Mouse (Mus musculus): ENCODE measurements around the gene 1700001O22Rik. TPM values are rescaled to one million over a fixed set of nuclear protein-coding genes. Genes with fewer than 3 reads are reported as not detected.

1700001O22Rik gene
- polyA plus RNA-seq, 1 experiment from 2014 or later, result 1.6 TPM

DNA sequence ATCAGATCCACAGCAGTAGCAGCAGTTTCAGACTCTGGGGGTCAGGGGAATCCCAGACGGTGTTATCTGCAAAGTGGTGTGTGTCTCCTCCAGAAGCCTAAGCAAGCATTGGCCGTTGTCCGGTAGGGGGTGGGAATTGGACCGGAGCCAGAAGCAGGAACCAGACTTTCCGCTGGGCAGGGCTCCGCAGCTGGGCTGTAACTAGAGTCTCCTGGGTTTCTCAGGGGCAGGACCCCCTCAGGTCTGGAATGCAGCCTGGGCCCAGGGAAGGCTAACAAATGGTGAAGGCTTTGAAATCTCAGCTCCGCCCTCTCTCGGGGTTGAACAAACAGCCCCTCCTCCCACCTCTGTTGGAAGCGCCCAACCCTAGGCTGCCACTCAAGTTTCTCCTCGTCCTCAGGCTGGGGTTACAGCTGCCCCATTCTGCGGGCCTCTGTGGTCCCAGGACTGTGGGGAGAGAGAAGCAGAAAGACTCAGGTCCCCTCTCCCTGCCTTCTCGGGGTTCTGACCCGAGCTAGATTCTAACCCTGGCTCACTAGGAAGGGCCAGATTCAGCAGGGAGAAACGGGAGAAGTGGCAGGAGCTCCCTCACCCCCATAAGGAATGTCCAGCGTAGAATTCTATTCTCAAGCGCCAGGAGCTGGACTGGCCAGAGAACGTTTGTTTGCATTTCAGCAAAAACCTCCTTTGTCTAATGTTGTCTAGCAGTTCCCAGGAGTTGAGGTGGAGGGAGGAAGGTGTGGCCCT is 44.9 kb downstream of the 1700001O22Rik start:
- 4% methylated on average over 17 of the region's 17 CpGs for WGBS (ENCODE audit: insufficient replicate concordance)
- Histone ChIP-seq H3K4me1 (ENCODE audit: control insufficient read depth, insufficient read depth, low read length) (peaks cover 37% of the 10 kb centered on the region), H3K9ac (ENCODE audit: low read depth, low read length) (peak overlapping the region; percentile 66), H3K4me3 (ENCODE audit: low read depth, low read length) (no peak overlapping the region), H3K27me3 (ENCODE audit: control insufficient read depth, insufficient read depth, low read length) (no peaks in the 10 kb centered on the region), H3K4me2 (peak overlapping the region; percentile 46), H3K27ac (ENCODE audit: low read depth, low read length) (peak overlapping the region; percentile 95), H3K36me3 (ENCODE audit: control insufficient read depth, insufficient read depth, low read length) (no peaks in the 10 kb centered on the region), H3K9me3 (replicated peaks; ENCODE audit: control insufficient read depth, low read length) (no peaks in the 10 kb centered on the region; the same call in none of the 2 replicates)
- peak; percentile 89 for ATAC-seq (replicated peaks; ENCODE audit: insufficient number of reproducible peaks, low FRiP score, low TSS enrichment)

DNA sequence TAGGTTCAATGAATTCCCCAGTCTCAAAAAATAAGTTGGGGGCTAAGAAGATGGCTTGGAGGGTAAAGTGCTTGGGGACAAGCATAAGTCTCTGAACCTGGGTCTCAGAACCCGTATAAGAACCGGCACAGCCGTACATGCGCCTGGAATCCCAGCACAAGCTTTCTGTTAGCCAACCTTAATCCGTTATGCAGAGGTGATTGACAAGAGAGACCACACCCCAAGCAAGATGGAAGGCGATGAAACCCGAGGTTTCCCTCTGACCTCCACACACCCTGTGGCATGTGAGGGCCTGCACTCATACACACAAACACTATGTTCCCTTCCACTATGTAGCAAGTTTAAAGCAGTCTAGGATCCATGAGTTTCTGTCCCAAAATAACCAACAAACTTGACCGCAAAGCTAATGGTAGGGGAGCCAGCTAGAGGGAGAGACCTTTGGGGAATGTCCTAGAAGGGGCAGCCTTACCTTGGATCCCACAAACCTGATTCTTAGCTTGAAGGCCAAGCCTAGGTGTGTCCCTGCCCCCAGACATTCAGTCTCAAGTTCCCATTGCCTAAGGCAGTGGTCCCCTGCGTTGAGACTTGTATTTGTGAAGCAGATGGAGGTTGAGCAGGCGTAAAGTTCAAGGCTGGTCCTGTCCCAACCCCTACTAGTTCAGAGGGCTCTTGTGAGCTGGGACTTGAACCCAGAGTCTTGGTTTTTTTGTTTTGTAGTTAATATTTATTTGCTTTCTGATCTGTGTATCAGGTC is 46.3 kb downstream of the 1700001O22Rik start:
- Histone ChIP-seq H3K4me3 (ENCODE audit: low read depth, low read length) (no peak overlapping the region), H3K27me3 (ENCODE audit: control insufficient read depth, insufficient read depth, low read length) (no peaks in the 10 kb centered on the region), H3K4me1 (ENCODE audit: control insufficient read depth, insufficient read depth, low read length) (peaks cover 43% of the 10 kb centered on the region), H3K9ac (ENCODE audit: low read depth, low read length) (no peak overlapping the region), H3K36me3 (ENCODE audit: control insufficient read depth, insufficient read depth, low read length) (no peaks in the 10 kb centered on the region), H3K27ac (ENCODE audit: low read depth, low read length) (peak overlapping the region; percentile 95), H3K9me3 (replicated peaks; ENCODE audit: control insufficient read depth, low read length) (no peaks in the 10 kb centered on the region; the same call in 1 of the 2 replicates), H3K4me2 (no peak overlapping the region)
- ATAC-seq (replicated peaks; ENCODE audit: insufficient number of reproducible peaks, low FRiP score, low TSS enrichment), result no peak
- WGBS (ENCODE audit: insufficient replicate concordance), result 82% methylated on average over 10 of the region's 10 CpGs

DNA sequence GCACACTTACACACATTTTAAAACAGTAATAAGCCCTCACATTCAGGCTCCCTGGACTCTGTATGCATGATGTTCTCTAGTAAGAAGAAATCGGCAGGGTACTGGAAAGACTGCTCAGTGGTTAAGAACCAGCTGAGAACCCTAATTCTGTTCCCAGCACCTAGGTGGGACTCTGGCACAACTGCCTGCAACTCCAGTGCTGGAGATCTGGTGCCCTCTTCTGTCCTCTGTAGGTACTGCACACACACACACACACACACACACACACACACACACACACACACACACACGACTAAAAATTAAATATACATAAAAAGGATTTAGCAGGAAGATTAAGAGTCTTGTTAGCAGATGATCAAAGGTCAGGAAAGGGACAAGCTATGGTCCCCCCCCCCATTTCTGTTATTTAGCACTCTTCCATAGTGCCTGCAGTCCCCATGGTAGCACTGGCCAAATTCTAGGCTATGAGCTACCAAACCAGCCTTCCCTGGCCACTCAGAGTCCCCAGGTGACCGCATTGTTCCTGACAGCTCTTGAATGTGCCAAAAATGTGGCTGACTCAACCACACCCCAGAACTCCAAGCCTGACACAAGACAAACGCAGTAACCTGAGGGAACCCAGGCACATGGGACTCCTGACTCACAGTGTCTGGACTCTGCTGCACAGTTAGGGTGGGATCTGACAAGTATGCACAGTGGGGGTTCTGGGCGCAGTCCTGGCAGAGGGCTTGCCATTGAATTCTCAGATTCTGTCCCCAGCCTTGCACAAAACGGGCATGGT is 47.3 kb downstream of the 1700001O22Rik start:
- Histone ChIP-seq H3K4me1 (ENCODE audit: control insufficient read depth, insufficient read depth, low read length) (peaks cover 43% of the 10 kb centered on the region), H3K4me2 (no peak overlapping the region), H3K36me3 (ENCODE audit: control insufficient read depth, insufficient read depth, low read length) (no peaks in the 10 kb centered on the region), H3K9ac (ENCODE audit: low read depth, low read length) (no peak overlapping the region), H3K27ac (ENCODE audit: low read depth, low read length) (no peak overlapping the region), H3K4me3 (ENCODE audit: low read depth, low read length) (no peak overlapping the region), H3K27me3 (ENCODE audit: control insufficient read depth, insufficient read depth, low read length) (no peaks in the 10 kb centered on the region), H3K9me3 (replicated peaks; ENCODE audit: control insufficient read depth, low read length) (no peaks in the 10 kb centered on the region; the same call in 1 of the 2 replicates)
- ATAC-seq (replicated peaks; ENCODE audit: insufficient number of reproducible peaks, low FRiP score, low TSS enrichment), result no peak
- WGBS (ENCODE audit: insufficient replicate concordance), result 89% methylated on average over 6 of the region's 6 CpGs

DNA sequence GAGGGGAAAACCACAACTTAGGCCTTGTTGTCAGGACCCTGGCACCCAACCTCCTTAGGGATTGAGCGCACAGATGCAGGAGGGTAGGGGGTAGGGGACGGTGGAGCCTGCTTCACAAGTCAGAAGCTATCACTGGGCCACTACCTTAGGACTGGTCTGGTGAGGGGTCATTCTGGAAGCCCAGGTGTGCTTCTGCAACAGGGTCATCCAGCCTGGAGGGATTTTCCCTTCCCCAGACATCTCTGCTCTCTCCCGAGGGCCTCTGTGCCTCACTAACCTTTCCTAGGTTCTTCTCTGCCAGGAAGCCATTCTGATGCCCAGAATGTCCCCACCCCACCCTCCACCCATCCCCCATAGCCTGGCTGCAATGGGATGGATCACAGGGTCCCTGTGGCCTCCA is 48.6 kb downstream of the 1700001O22Rik start:
- 78% methylated on average over 3 of the region's 3 CpGs for WGBS (ENCODE audit: insufficient replicate concordance)
- Histone ChIP-seq H3K9ac (ENCODE audit: low read depth, low read length) (no peak overlapping the region), H3K27ac (ENCODE audit: low read depth, low read length) (no peak overlapping the region), H3K36me3 (ENCODE audit: control insufficient read depth, insufficient read depth, low read length) (no peaks in the 10 kb centered on the region), H3K4me1 (ENCODE audit: control insufficient read depth, insufficient read depth, low read length) (peaks cover 31% of the 10 kb centered on the region), H3K4me2 (no peak overlapping the region), H3K9me3 (replicated peaks; ENCODE audit: control insufficient read depth, low read length) (no peaks in the 10 kb centered on the region; the same call in 1 of the 2 replicates), H3K27me3 (ENCODE audit: control insufficient read depth, insufficient read depth, low read length) (no peaks in the 10 kb centered on the region), H3K4me3 (ENCODE audit: low read depth, low read length) (no peak overlapping the region)
- ATAC-seq (replicated peaks; ENCODE audit: insufficient number of reproducible peaks, low FRiP score, low TSS enrichment), result no peak

DNA sequence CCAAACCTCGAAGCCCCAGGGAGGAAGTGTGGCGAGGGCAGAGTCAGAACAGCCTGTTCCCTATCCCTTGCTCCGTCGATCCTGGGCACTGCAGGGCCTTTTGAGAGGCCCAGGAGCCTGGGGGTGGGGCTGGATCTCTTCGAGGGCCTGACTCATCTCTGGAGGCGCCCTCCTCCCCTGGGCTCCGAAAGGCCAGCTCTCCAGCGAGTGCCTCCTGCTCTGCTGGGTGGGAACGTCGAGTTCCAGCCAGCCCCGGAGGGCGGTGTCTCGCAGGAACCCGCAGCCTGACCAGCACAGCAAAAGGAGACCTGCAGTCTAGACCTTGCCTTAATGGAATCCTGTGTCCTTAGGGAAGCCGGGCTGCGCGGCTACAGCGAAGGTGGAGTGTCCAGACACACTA is 50.2 kb downstream of the 1700001O22Rik start:
- peak overlapping the region; percentile 30; the same call in 1 of the 2 replicates for H3K27ac ChIP-seq (ENCODE audit: low read depth, low read length)
- peak; percentile 25; the same call in 1 of the 2 replicates for ATAC-seq (replicated peaks; ENCODE audit: insufficient number of reproducible peaks, low FRiP score, low TSS enrichment)
- no peaks in the 10 kb centered on the region for H3K36me3 ChIP-seq (ENCODE audit: control insufficient read depth, insufficient read depth, low read length)
- H3K4me3 ChIP-seq (ENCODE audit: low read depth, low read length), result no peak overlapping the region
- peaks cover 19% of the 10 kb centered on the region for H3K4me1 ChIP-seq (ENCODE audit: control insufficient read depth, insufficient read depth, low read length)
- peak overlapping the region; percentile 6; the same call in 1 of the 2 replicates for H3K4me2 ChIP-seq
- H3K9me3 ChIP-seq (replicated peaks; ENCODE audit: control insufficient read depth, low read length), result no peaks in the 10 kb centered on the region; the same call in 1 of the 2 replicates
- WGBS (ENCODE audit: insufficient replicate concordance), result 17% methylated on average over 18 of the region's 18 CpGs
- H3K27me3 ChIP-seq (ENCODE audit: control insufficient read depth, insufficient read depth, low read length), result no peaks in the 10 kb centered on the region
- peak overlapping the region; percentile 40 for H3K9ac ChIP-seq (ENCODE audit: low read depth, low read length)

DNA sequence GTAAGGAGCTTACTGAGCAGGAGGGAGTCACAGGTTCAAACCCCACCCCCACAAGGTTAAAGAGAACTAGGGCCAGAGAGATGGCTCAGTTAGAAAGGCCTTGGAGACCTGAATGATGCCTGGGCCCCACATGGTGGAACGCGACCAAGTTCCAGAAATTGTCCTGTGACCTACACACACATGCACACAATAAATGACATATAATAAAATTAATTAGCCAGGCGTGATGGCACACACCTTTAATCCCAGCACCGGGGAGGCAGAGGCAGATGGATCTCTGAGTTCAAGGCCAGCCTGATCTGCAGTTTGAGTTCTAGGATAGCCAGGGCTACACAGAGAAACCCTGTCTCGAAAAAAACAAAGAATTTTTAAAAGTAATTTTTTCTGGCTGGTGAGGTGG is 51.0 kb downstream of the 1700001O22Rik start:
- no peaks in the 10 kb centered on the region for H3K36me3 ChIP-seq (ENCODE audit: control insufficient read depth, insufficient read depth, low read length)
- H3K27ac ChIP-seq (ENCODE audit: low read depth, low read length), result no peak overlapping the region
- peaks cover 13% of the 10 kb centered on the region for H3K4me1 ChIP-seq (ENCODE audit: control insufficient read depth, insufficient read depth, low read length)
- no peaks in the 10 kb centered on the region; the same call in 1 of the 2 replicates for H3K9me3 ChIP-seq (replicated peaks; ENCODE audit: control insufficient read depth, low read length)
- no peaks in the 10 kb centered on the region for H3K27me3 ChIP-seq (ENCODE audit: control insufficient read depth, insufficient read depth, low read length)
- no peak for ATAC-seq (replicated peaks; ENCODE audit: insufficient number of reproducible peaks, low FRiP score, low TSS enrichment)
- no peak overlapping the region for H3K9ac ChIP-seq (ENCODE audit: low read depth, low read length)
- 93% methylated on average over 5 of the region's 5 CpGs for WGBS (ENCODE audit: insufficient replicate concordance)
- H3K4me3 ChIP-seq (ENCODE audit: low read depth, low read length), result no peak overlapping the region
- no peak overlapping the region for H3K4me2 ChIP-seq

DNA sequence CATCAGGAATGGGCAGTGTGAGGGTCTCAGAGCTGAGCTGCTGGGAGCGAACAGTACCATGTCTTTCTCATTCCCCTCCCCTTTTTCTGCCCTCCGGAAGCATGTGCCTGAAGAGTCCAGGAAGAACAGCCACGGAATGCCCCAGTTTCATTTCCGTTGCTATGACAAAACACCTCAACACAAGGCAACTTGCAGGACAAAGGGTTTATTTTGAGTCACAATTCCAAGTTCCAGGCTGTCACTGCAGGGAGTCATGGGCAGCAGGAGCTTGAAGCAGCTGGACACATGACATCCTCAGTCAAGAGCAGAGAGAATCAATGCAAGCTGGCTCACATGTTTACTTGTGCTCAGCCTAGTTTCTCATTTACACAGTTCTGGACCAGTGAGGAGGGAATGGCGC is 53.4 kb downstream of the 1700001O22Rik start:
- H3K4me3 ChIP-seq (ENCODE audit: low read depth, low read length), result no peak overlapping the region
- 69% methylated on average over 5 of the region's 5 CpGs for WGBS (ENCODE audit: insufficient replicate concordance)
- no peaks in the 10 kb centered on the region for H3K27me3 ChIP-seq (ENCODE audit: control insufficient read depth, insufficient read depth, low read length)
- H3K9me3 ChIP-seq (replicated peaks; ENCODE audit: control insufficient read depth, low read length), result no peaks in the 10 kb centered on the region
- peaks cover 9% of the 10 kb centered on the region for H3K4me1 ChIP-seq (ENCODE audit: control insufficient read depth, insufficient read depth, low read length)
- H3K9ac ChIP-seq (ENCODE audit: low read depth, low read length), result no peak overlapping the region
- peak overlapping the region; percentile 38; the same call in 1 of the 2 replicates for H3K27ac ChIP-seq (ENCODE audit: low read depth, low read length)
- H3K4me2 ChIP-seq, result no peak overlapping the region
- no peak for ATAC-seq (replicated peaks; ENCODE audit: insufficient number of reproducible peaks, low FRiP score, low TSS enrichment)
- H3K36me3 ChIP-seq (ENCODE audit: control insufficient read depth, insufficient read depth, low read length), result 0 out of 2 replicates have a peak, but pooled peaks cover 2% of the 10 kb centered on the region

DNA sequence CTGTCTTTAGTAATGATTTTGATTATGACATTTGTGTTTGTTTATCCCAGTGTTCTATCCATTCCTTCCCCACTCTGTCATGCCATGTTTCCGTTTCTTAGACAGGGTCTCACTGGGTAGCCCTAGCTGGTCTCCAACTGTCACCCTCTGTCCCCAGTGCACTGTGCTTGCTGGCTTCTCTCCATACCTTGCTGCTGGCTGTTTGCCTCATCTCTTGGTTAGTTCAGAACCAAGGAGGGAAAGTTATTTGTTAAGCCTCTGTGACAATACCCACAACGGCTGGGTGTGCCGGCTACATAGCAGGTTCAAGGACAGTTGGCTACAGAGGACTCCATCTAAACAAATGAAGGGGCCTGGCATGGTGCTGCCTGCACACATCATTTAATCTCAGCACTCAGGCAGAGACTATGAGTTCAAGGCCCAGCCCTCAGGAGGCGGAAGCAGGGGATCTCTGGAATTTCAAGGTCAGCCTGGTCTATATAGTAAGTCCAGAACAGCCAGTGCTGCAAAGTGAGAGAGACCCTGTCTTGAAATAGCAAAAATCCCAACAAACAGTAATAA is 55.8 kb downstream of the 1700001O22Rik start:
- WGBS (ENCODE audit: insufficient replicate concordance), result 87% methylated on average over 4 of the region's 4 CpGs
- Histone ChIP-seq H3K4me3 (ENCODE audit: low read depth, low read length) (no peak overlapping the region), H3K4me2 (no peak overlapping the region)

More for the DNA sequence above, 55.8 kb downstream of the 1700001O22Rik start:
- ATAC-seq (replicated peaks; ENCODE audit: insufficient number of reproducible peaks, low FRiP score, low TSS enrichment), result no peak
- H3K27me3 ChIP-seq (ENCODE audit: control insufficient read depth, insufficient read depth, low read length), result no peaks in the 10 kb centered on the region
- no peak overlapping the region for H3K27ac ChIP-seq (ENCODE audit: low read depth, low read length)
- 0 out of 2 replicates have a peak, but pooled peaks cover 2% of the 10 kb centered on the region for H3K36me3 ChIP-seq (ENCODE audit: control insufficient read depth, insufficient read depth, low read length)
- peaks cover 21% of the 10 kb centered on the region for H3K4me1 ChIP-seq (ENCODE audit: control insufficient read depth, insufficient read depth, low read length)
- 0 out of 2 replicates have a peak overlapping the region, but pooled peaks have one; percentile 10 for H3K9ac ChIP-seq (ENCODE audit: low read depth, low read length)
- H3K9me3 ChIP-seq (replicated peaks; ENCODE audit: control insufficient read depth, low read length), result no peaks in the 10 kb centered on the region

Data from heart, embryonic 11.5 days (tissue).